Mouse (Mus musculus): Measurements from ENCODE around the gene C1rl. TPM values are rescaled to one million over a fixed set of nuclear protein-coding genes. Genes with fewer than 3 reads are reported as not detected.
"Not testable (repeated sequence)": the region's sequence is repeated elsewhere in the genome, so short reads cannot be mapped to it uniquely, and the experiment has no call there.

C1rl gene
- polyA plus RNA-seq, 1 experiment from 2014 or later: 0.42 TPM

- H3K4me1 ChIP-seq (ENCODE audit: control insufficient read depth, insufficient read depth, low read length); H3K4me2 ChIP-seq (ENCODE audit: low read depth, low read length); H3K9me3 ChIP-seq (replicated peaks; ENCODE audit: control insufficient read depth, low read length); H3K27me3 ChIP-seq (ENCODE audit: control insufficient read depth, insufficient read depth, low read length); ATAC-seq (replicated peaks; ENCODE audit: extremely low read depth, insufficient read depth, low FRiP score); H3K9ac ChIP-seq (ENCODE audit: low read length); H3K36me3 ChIP-seq (ENCODE audit: control insufficient read depth, insufficient read depth); H3K4me3 ChIP-seq (ENCODE audit: low read length); H3K27ac ChIP-seq (ENCODE audit: low read length): not testable (repeated sequence)
- WGBS: 72% methylated on average over 2 of the region's 2 CpGs
Observed at GRCm38 (mm10) chr6:124541176-124541575, 48.3 kb downstream of the C1rl start.

GRCm38 (mm10) chr6:124542284-124542683 lies 49.4 kb downstream of the C1rl start, which contains the start of gene C1s1:
Gene C1s1 (minus strand): TSS chr6:124542359.
- H3K4me1 ChIP-seq (ENCODE audit: control insufficient read depth, insufficient read depth, low read length); H3K27ac ChIP-seq (ENCODE audit: low read length); H3K4me3 ChIP-seq (ENCODE audit: low read length); ATAC-seq (replicated peaks; ENCODE audit: extremely low read depth, insufficient read depth, low FRiP score); H3K4me2 ChIP-seq (ENCODE audit: low read depth, low read length); H3K27me3 ChIP-seq (ENCODE audit: control insufficient read depth, insufficient read depth, low read length); H3K36me3 ChIP-seq (ENCODE audit: control insufficient read depth, insufficient read depth); H3K9ac ChIP-seq (ENCODE audit: low read length); H3K9me3 ChIP-seq (replicated peaks; ENCODE audit: control insufficient read depth, low read length): not testable (repeated sequence)
- 5% methylated on average over 1 of the region's 1 CpGs for WGBS

- no peak overlapping the region for H3K27ac ChIP-seq (ENCODE audit: low read length)
- no peaks in the 10 kb centered on the region for H3K27me3 ChIP-seq (ENCODE audit: control insufficient read depth, insufficient read depth, low read length)
- H3K4me3 ChIP-seq (ENCODE audit: low read length): no peak overlapping the region
- H3K9me3 ChIP-seq (replicated peaks; ENCODE audit: control insufficient read depth, low read length): no peaks in the 10 kb centered on the region
- H3K36me3 ChIP-seq (ENCODE audit: control insufficient read depth, insufficient read depth): no peaks in the 10 kb centered on the region
- WGBS: 70% methylated on average over 5 of the region's 6 CpGs
- no peaks in the 10 kb centered on the region for H3K4me1 ChIP-seq (ENCODE audit: control insufficient read depth, insufficient read depth, low read length)
- H3K9ac ChIP-seq (ENCODE audit: low read length): no peak overlapping the region
- H3K4me2 ChIP-seq (ENCODE audit: low read depth, low read length): no peak overlapping the region
- ATAC-seq (replicated peaks; ENCODE audit: extremely low read depth, insufficient read depth, low FRiP score): no peak
Observed at GRCm38 (mm10) chr6:124544466-124544865, 51.6 kb downstream of the C1rl start.

- Histone ChIP-seq H3K4me2 (ENCODE audit: low read depth, low read length) (no peak overlapping the region), H3K9me3 (replicated peaks; ENCODE audit: control insufficient read depth, low read length) (no peaks in the 10 kb centered on the region), H3K36me3 (ENCODE audit: control insufficient read depth, insufficient read depth) (no peaks in the 10 kb centered on the region), H3K9ac (ENCODE audit: low read length) (no peak overlapping the region), H3K27ac (ENCODE audit: low read length) (no peak overlapping the region), H3K27me3 (ENCODE audit: control insufficient read depth, insufficient read depth, low read length) (no peaks in the 10 kb centered on the region), H3K4me1 (ENCODE audit: control insufficient read depth, insufficient read depth, low read length) (no peaks in the 10 kb centered on the region), H3K4me3 (ENCODE audit: low read length) (no peak overlapping the region)
- 57% methylated on average over 2 of the region's 2 CpGs for WGBS
- no peak for ATAC-seq (replicated peaks; ENCODE audit: extremely low read depth, insufficient read depth, low FRiP score)
Observed at GRCm38 (mm10) chr6:124545425-124545824, 52.5 kb downstream of the C1rl start.

GRCm38 (mm10) chr6:124547979-124548378 lies 55.1 kb downstream of the C1rl start:
- not testable (repeated sequence) for H3K9ac ChIP-seq (ENCODE audit: low read length); H3K27ac ChIP-seq (ENCODE audit: low read length); H3K4me2 ChIP-seq (ENCODE audit: low read depth, low read length); H3K27me3 ChIP-seq (ENCODE audit: control insufficient read depth, insufficient read depth, low read length); H3K4me1 ChIP-seq (ENCODE audit: control insufficient read depth, insufficient read depth, low read length); H3K9me3 ChIP-seq (replicated peaks; ENCODE audit: control insufficient read depth, low read length); ATAC-seq (replicated peaks; ENCODE audit: extremely low read depth, insufficient read depth, low FRiP score); H3K4me3 ChIP-seq (ENCODE audit: low read length); H3K36me3 ChIP-seq (ENCODE audit: control insufficient read depth, insufficient read depth)
- 79% methylated on average over 3 of the region's 3 CpGs for WGBS

- no peaks in the 10 kb centered on the region for H3K36me3 ChIP-seq (ENCODE audit: control insufficient read depth, insufficient read depth)
- H3K27me3 ChIP-seq (ENCODE audit: control insufficient read depth, insufficient read depth, low read length): no peaks in the 10 kb centered on the region
- H3K27ac ChIP-seq (ENCODE audit: low read length): no peak overlapping the region
- H3K4me2 ChIP-seq (ENCODE audit: low read depth, low read length): no peak overlapping the region
- no peaks in the 10 kb centered on the region for H3K4me1 ChIP-seq (ENCODE audit: control insufficient read depth, insufficient read depth, low read length)
- H3K4me3 ChIP-seq (ENCODE audit: low read length): no peak overlapping the region
- peaks cover 4% of the 10 kb centered on the region for H3K9me3 ChIP-seq (replicated peaks; ENCODE audit: control insufficient read depth, low read length)
- ATAC-seq (replicated peaks; ENCODE audit: extremely low read depth, insufficient read depth, low FRiP score): no peak
- no peak overlapping the region for H3K9ac ChIP-seq (ENCODE audit: low read length)
- 76% methylated on average over 3 of the region's 3 CpGs for WGBS
Observed at GRCm38 (mm10) chr6:124549023-124549550, 56.2 kb downstream of the C1rl start.

- no peaks in the 10 kb centered on the region for H3K36me3 ChIP-seq (ENCODE audit: control insufficient read depth, insufficient read depth)
- no peak overlapping the region for H3K4me3 ChIP-seq (ENCODE audit: low read length)
- H3K27me3 ChIP-seq (ENCODE audit: control insufficient read depth, insufficient read depth, low read length): no peaks in the 10 kb centered on the region
- no peak for ATAC-seq (replicated peaks; ENCODE audit: extremely low read depth, insufficient read depth, low FRiP score)
- no peak overlapping the region for H3K4me2 ChIP-seq (ENCODE audit: low read depth, low read length)
- H3K27ac ChIP-seq (ENCODE audit: low read length): no peak overlapping the region
- H3K9ac ChIP-seq (ENCODE audit: low read length): no peak overlapping the region
- H3K9me3 ChIP-seq (replicated peaks; ENCODE audit: control insufficient read depth, low read length): peaks cover 4% of the 10 kb centered on the region
- no peaks in the 10 kb centered on the region for H3K4me1 ChIP-seq (ENCODE audit: control insufficient read depth, insufficient read depth, low read length)
- WGBS: 60% methylated on average over 22 of the region's 22 CpGs
Observed at GRCm38 (mm10) chr6:124552766-124553165, 59.9 kb downstream of the C1rl start.

GRCm38 (mm10) chr6:124555956-124556355 lies 63.0 kb downstream of the C1rl start:
- not testable (repeated sequence) for H3K4me1 ChIP-seq (ENCODE audit: control insufficient read depth, insufficient read depth, low read length); H3K27me3 ChIP-seq (ENCODE audit: control insufficient read depth, insufficient read depth, low read length); H3K27ac ChIP-seq (ENCODE audit: low read length); H3K36me3 ChIP-seq (ENCODE audit: control insufficient read depth, insufficient read depth); H3K9me3 ChIP-seq (replicated peaks; ENCODE audit: control insufficient read depth, low read length); ATAC-seq (replicated peaks; ENCODE audit: extremely low read depth, insufficient read depth, low FRiP score); H3K9ac ChIP-seq (ENCODE audit: low read length); H3K4me3 ChIP-seq (ENCODE audit: low read length); H3K4me2 ChIP-seq (ENCODE audit: low read depth, low read length)
- 56% methylated on average over 2 of the region's 2 CpGs for WGBS
